Mouse (Mus musculus): Measurements from ENCODE around the gene Fam187a. TPM values are rescaled to one million over a fixed set of nuclear protein-coding genes. Genes with fewer than 3 reads are reported as not detected.

The Fam187a gene
- total and polyA plus RNA-seq, 2 experiments from 2014 or later: not detected

- H3K9me3 ChIP-seq (replicated peaks; ENCODE audit: control insufficient read depth, low read length): no peaks in the 10 kb centered on the region
- no peak overlapping the region for H3K4me3 ChIP-seq (ENCODE audit: low read depth, low read length)
- ATAC-seq (ENCODE audit: insufficient read depth, low read depth) (no peak), DNase-seq (ENCODE audit: low spot score) (no peak)
- no peaks in the 10 kb centered on the region for H3K27me3 ChIP-seq (ENCODE audit: control insufficient read depth, insufficient read depth, low read length)
- TF ChIP-seq EP300 (IDR thresholded peaks at IDR 0.05; ENCODE audit: low read depth): no peak
- H3K4me1 ChIP-seq (ENCODE audit: control insufficient read depth, insufficient read depth): no peaks in the 10 kb centered on the region
- no peak overlapping the region for H3K4me2 ChIP-seq (ENCODE audit: low read depth, low read length)
- WGBS: 79% methylated on average over 9 of the region's 9 CpGs
- no peak overlapping the region for H3K9ac ChIP-seq (replicated peaks; ENCODE audit: low read depth, low read length)
- peaks cover 63% of the 10 kb centered on the region for H3K36me3 ChIP-seq (replicated peaks; ENCODE audit: control insufficient read depth, insufficient read depth, low read length)
- peak overlapping the region; percentile 57; the same call in 1 of the 2 replicates for H3K27ac ChIP-seq (ENCODE audit: low read depth)
Observed at GRCm38 (mm10) chr11:102838616-102839150, 46.3 kb upstream of the Fam187a start.

GRCm38 (mm10) chr11:102845926-102846325, 39.0 kb upstream of the Fam187a start:
- no peak for TF ChIP-seq CTCF (IDR thresholded peaks at IDR 0.05; ENCODE audit: low read depth)
- no peak for TF ChIP-seq EP300 (IDR thresholded peaks at IDR 0.05; ENCODE audit: low read depth)
- H3K9me3 ChIP-seq (replicated peaks; ENCODE audit: control insufficient read depth, low read length): no peaks in the 10 kb centered on the region
- ATAC-seq (ENCODE audit: insufficient read depth, low read depth) (no peak), DNase-seq (ENCODE audit: low spot score) (no peak)
- H3K9ac ChIP-seq (replicated peaks; ENCODE audit: low read depth, low read length): no peak overlapping the region
- no peaks in the 10 kb centered on the region for H3K4me1 ChIP-seq (ENCODE audit: control insufficient read depth, insufficient read depth)
- no peak overlapping the region for H3K4me2 ChIP-seq (ENCODE audit: low read depth, low read length)
- H3K36me3 ChIP-seq (replicated peaks; ENCODE audit: control insufficient read depth, insufficient read depth, low read length): peaks cover 98% of the 10 kb centered on the region
- H3K27ac ChIP-seq (ENCODE audit: low read depth): no peak overlapping the region
- no peaks in the 10 kb centered on the region for H3K27me3 ChIP-seq (ENCODE audit: control insufficient read depth, insufficient read depth, low read length)
- 79% methylated on average over 10 of the region's 10 CpGs for WGBS
- H3K4me3 ChIP-seq (ENCODE audit: low read depth, low read length): no peak overlapping the region

- H3K9ac ChIP-seq (replicated peaks; ENCODE audit: low read depth, low read length): no peak overlapping the region
- ATAC-seq (ENCODE audit: insufficient read depth, low read depth): peak; percentile 69; the same call in 1 of the 2 replicates
- no peak for TF ChIP-seq EP300 (IDR thresholded peaks at IDR 0.05; ENCODE audit: low read depth)
- TF ChIP-seq CTCF (IDR thresholded peaks at IDR 0.05; ENCODE audit: low read depth): peak; percentile 70
- peaks cover 80% of the 10 kb centered on the region for H3K36me3 ChIP-seq (replicated peaks; ENCODE audit: control insufficient read depth, insufficient read depth, low read length)
- H3K4me1 ChIP-seq (ENCODE audit: control insufficient read depth, insufficient read depth): no peaks in the 10 kb centered on the region
- no peaks in the 10 kb centered on the region for H3K27me3 ChIP-seq (ENCODE audit: control insufficient read depth, insufficient read depth, low read length)
- no peaks in the 10 kb centered on the region for H3K9me3 ChIP-seq (replicated peaks; ENCODE audit: control insufficient read depth, low read length)
- DNase-seq (ENCODE audit: low spot score): peak; percentile 30
- no peak overlapping the region for H3K4me2 ChIP-seq (ENCODE audit: low read depth, low read length)
- no peak overlapping the region for H3K4me3 ChIP-seq (ENCODE audit: low read depth, low read length)
- 61% methylated on average over 5 of the region's 5 CpGs for WGBS
- no peak overlapping the region for H3K27ac ChIP-seq (ENCODE audit: low read depth)
Observed at GRCm38 (mm10) chr11:102851883-102852282, 33.1 kb upstream of the Fam187a start.

- Histone ChIP-seq H3K4me2 (ENCODE audit: low read depth, low read length) (no peak overlapping the region), H3K4me3 (ENCODE audit: low read depth, low read length) (no peak overlapping the region), H3K27me3 (ENCODE audit: control insufficient read depth, insufficient read depth, low read length) (no peaks in the 10 kb centered on the region), H3K9ac (replicated peaks; ENCODE audit: low read depth, low read length) (no peak overlapping the region), H3K9me3 (replicated peaks; ENCODE audit: control insufficient read depth, low read length) (no peaks in the 10 kb centered on the region), H3K27ac (ENCODE audit: low read depth) (no peak overlapping the region), H3K4me1 (ENCODE audit: control insufficient read depth, insufficient read depth) (no peaks in the 10 kb centered on the region), H3K36me3 (replicated peaks; ENCODE audit: control insufficient read depth, insufficient read depth, low read length) (peaks cover 80% of the 10 kb centered on the region)
- ATAC-seq (ENCODE audit: insufficient read depth, low read depth): no peak
- TF ChIP-seq EP300 (IDR thresholded peaks at IDR 0.05; ENCODE audit: low read depth) (no peak), CTCF (IDR thresholded peaks at IDR 0.05; ENCODE audit: low read depth) (no peak)
- no peak for DNase-seq (ENCODE audit: low spot score)
Observed at GRCm38 (mm10) chr11:102853760-102854159, 31.2 kb upstream of the Fam187a start.

GRCm38 (mm10) chr11:102855941-102856340, 29.0 kb upstream of the Fam187a start:
- Histone ChIP-seq H3K4me3 (ENCODE audit: low read depth, low read length) (no peak overlapping the region), H3K27me3 (ENCODE audit: control insufficient read depth, insufficient read depth, low read length) (no peaks in the 10 kb centered on the region), H3K9me3 (replicated peaks; ENCODE audit: control insufficient read depth, low read length) (no peaks in the 10 kb centered on the region), H3K27ac (ENCODE audit: low read depth) (no peak overlapping the region), H3K4me1 (ENCODE audit: control insufficient read depth, insufficient read depth) (no peaks in the 10 kb centered on the region), H3K4me2 (ENCODE audit: low read depth, low read length) (no peak overlapping the region), H3K9ac (replicated peaks; ENCODE audit: low read depth, low read length) (no peak overlapping the region), H3K36me3 (replicated peaks; ENCODE audit: control insufficient read depth, insufficient read depth, low read length) (peaks cover 81% of the 10 kb centered on the region)
- TF ChIP-seq CTCF (IDR thresholded peaks at IDR 0.05; ENCODE audit: low read depth) (no peak), EP300 (IDR thresholded peaks at IDR 0.05; ENCODE audit: low read depth) (no peak)
- DNase-seq (ENCODE audit: low spot score) (no peak), ATAC-seq (ENCODE audit: insufficient read depth, low read depth) (no peak)
- 83% methylated on average over 6 of the region's 6 CpGs for WGBS

- Histone ChIP-seq H3K4me2 (ENCODE audit: low read depth, low read length) (no peak overlapping the region), H3K27me3 (ENCODE audit: control insufficient read depth, insufficient read depth, low read length) (no peaks in the 10 kb centered on the region), H3K9ac (replicated peaks; ENCODE audit: low read depth, low read length) (no peak overlapping the region), H3K9me3 (replicated peaks; ENCODE audit: control insufficient read depth, low read length) (no peaks in the 10 kb centered on the region), H3K4me1 (ENCODE audit: control insufficient read depth, insufficient read depth) (no peaks in the 10 kb centered on the region), H3K27ac (ENCODE audit: low read depth) (no peak overlapping the region), H3K36me3 (replicated peaks; ENCODE audit: control insufficient read depth, insufficient read depth, low read length) (peaks cover 82% of the 10 kb centered on the region), H3K4me3 (ENCODE audit: low read depth, low read length) (no peak overlapping the region)
- WGBS: 90% methylated on average over 11 of the region's 11 CpGs
- TF ChIP-seq EP300 (IDR thresholded peaks at IDR 0.05; ENCODE audit: low read depth) (no peak), CTCF (IDR thresholded peaks at IDR 0.05; ENCODE audit: low read depth) (no peak)
- DNase-seq (ENCODE audit: low spot score) (no peak), ATAC-seq (ENCODE audit: insufficient read depth, low read depth) (no peak)
Observed at GRCm38 (mm10) chr11:102858951-102859350, 26.0 kb upstream of the Fam187a start.

All from heart, postnatal 0 days (tissue).